12 mouse cellular contexts compared by ENCODE assay signal in the genomic region with DNA sequence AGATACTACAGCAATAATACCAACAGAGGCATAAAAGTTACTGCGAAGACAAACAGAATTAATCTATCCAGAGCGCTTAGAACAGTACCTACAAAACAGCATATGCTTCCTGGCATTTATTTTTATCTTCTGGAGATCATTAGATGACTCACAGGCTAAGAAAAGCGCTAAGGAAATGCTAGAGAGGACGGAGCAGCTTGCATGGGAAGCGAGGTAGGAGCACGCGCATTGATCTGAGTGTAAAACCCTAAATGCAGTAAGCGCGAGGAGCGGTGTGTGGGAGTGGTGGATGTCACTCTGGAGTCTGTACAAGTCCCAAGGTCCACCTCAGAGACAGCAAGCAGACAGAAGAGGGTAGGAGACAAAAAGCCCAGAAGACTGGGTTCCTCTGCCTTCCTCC.
A peak's percentile ranks its signal among the peaks of the same experiment; 100 is the strongest.
DNase-seq lines count a peak whose midpoint lies in the region; ATAC-seq and TF ChIP-seq lines count a peak whose summit lies in the region.
"Had no signal": no experiment of that assay in that cellular context is flagged by ENCODE, and none has a peak within 500 bp of the region (broad histone marks: within the 10 kb centered on the region; RNA-seq: fewer than 3 reads in every experiment).

No protein-coding gene starts in this region.

- H3K9me3 ChIP-seq in heart, embryonic 12.5 days (replicated peaks): no peaks in the 10 kb centered on the region
- H3K9me3 ChIP-seq: megakaryocyte, embryonic 14.5 days had no signal

- no peaks in the 10 kb centered on the region for H3K27me3 ChIP-seq in heart, adult 2 months (ENCODE audit: control insufficient read depth, insufficient read depth, low read length)
- no peaks in the 10 kb centered on the region for H3K27me3 ChIP-seq in heart, embryonic 12.5 days (replicated peaks)

- no peak for TF ChIP-seq EP300 in heart, adult 2 months (IDR thresholded peaks at IDR 0.05; ENCODE audit: insufficient read depth, low read depth, low read length)

- no peak for TF ChIP-seq CTCF in heart, adult 2 months (IDR thresholded peaks at IDR 0.05)

- no peak overlapping the region for H3K9ac ChIP-seq in heart, adult 2 months (ENCODE audit: low read depth, low read length)
- H3K9ac ChIP-seq in heart, embryonic 12.5 days: no peak overlapping the region
- H3K9ac ChIP-seq: hindbrain, embryonic 14.5 days had no signal

- peak overlapping the region; percentile 36 for H3K27ac ChIP-seq in heart, adult 2 months
- no peak overlapping the region for H3K27ac ChIP-seq in heart, embryonic 12.5 days (ENCODE audit: poor library complexity, severe bottlenecking)
- H3K27ac ChIP-seq: hindbrain, embryonic 14.5 days had no signal

- no peak overlapping the region for H3K4me2 ChIP-seq in heart, embryonic 12.5 days
- H3K4me2 ChIP-seq: hindbrain, embryonic 14.5 days had no signal

- peaks cover 11% of the 10 kb centered on the region for H3K4me1 ChIP-seq in heart, adult 2 months (ENCODE audit: control insufficient read depth, insufficient read depth, low read length)
- H3K4me1 ChIP-seq in heart, embryonic 12.5 days (replicated peaks): peaks cover 35% of the 10 kb centered on the region

- WGBS in heart, adult 2 months: 49% methylated on average over 10 of the region's 10 CpGs
- WGBS in heart, embryonic 12.5 days: 81% methylated on average over 10 of the region's 10 CpGs

- no peaks in the 10 kb centered on the region for H3K36me3 ChIP-seq in heart, adult 2 months (ENCODE audit: control insufficient read depth, insufficient read depth, low read length)
- H3K36me3 ChIP-seq in heart, embryonic 12.5 days: no peaks in the 10 kb centered on the region

- no peak for TF ChIP-seq POLR2A in heart, adult 2 months (IDR thresholded peaks at IDR 0.05; ENCODE audit: insufficient read depth, low read depth, low read length)

- no peak overlapping the region for H3K4me3 ChIP-seq in heart, adult 2 months
- no peak overlapping the region for H3K4me3 ChIP-seq in heart, embryonic 12.5 days
- H3K4me3 ChIP-seq: megakaryocyte, embryonic 14.5 days had no signal

- no peak for ATAC-seq in heart, embryonic 12.5 days (ENCODE audit: insufficient number of reproducible peaks, low FRiP score)

- H3K79me2 ChIP-seq in heart, adult 2 months (replicated peaks; ENCODE audit: control insufficient read depth, insufficient read depth, low read length): no peaks in the 10 kb centered on the region

- peak in 1 of 2 experiments; percentile 11 for DNase-seq in heart, adult 2 months
- DNase-seq in right cerebral cortex, adult 18-20 months: peak; percentile 92
- no peak for DNase-seq in right cerebral cortex, postnatal 4 days
- peak; percentile 40 to 95 for DNase-seq in left cerebral cortex, adult 8-10 months (ENCODE audit: low spot score in 2 of 2)
- no peak for DNase-seq in testis, postnatal 14 days (ENCODE audit: low spot score)
- no peak for DNase-seq in ovary, adult 18-20 months (ENCODE audit: low spot score)
- DNase-seq in kidney, postnatal 25 days: no peak
- DNase-seq: adrenal gland, adult 8-10 months; cerebellum, adult 18-20 months had no signal

- intact Hi-C loops in heart, adult 2 months (cut with DNase I): no loop called here

Comparison
In these comparisons a context has a peak if more than half of its experiments do, and no peak if none do; other contexts are left out.
1. DNase-seq: peak in right cerebral cortex, adult 18-20 months (single experiment) and left cerebral cortex, adult 8-10 months (2 of 2); none in right cerebral cortex, postnatal 4 days (single experiment), testis, postnatal 14 days (single experiment), ovary, adult 18-20 months (single experiment) and kidney, postnatal 25 days (0 of 2).